Mouse (Mus musculus) small intestine, adult 2 months (tissue): ENCODE measurements at regions not wholly inside any gene's neighbourhood (a gene's known extent, or its start where the extent isn't known, plus 50 kb on each side); places are given as distances from the start of the nearest gene placed in this dataset.

Experiments
- H3K27ac ChIP-seq: fragments of 200-500 bp; 2 replicates; pipeline ENCODE4 v1.5.1; 2012; ENCODE audit warnings: low read depth, low read length, control low read depth, inconsistent platforms; ENCODE audit not compliant: insufficient read depth
- H3K27me3 ChIP-seq: fragments of 200-500 bp; 2 replicates; pipeline ENCODE4 v1.6.1; 2012; ENCODE audit warnings: mild to moderate bottlenecking, moderate library complexity, low read length, inconsistent platforms; ENCODE audit not compliant: control insufficient read depth, insufficient read depth
- H3K36me3 ChIP-seq: fragments of 200-500 bp; 2 replicates; pipeline ENCODE4 v1.6.1; 2012; ENCODE audit warnings: mild to moderate bottlenecking, low read length, control low read depth, inconsistent platforms; ENCODE audit not compliant: control insufficient read depth, insufficient read depth
- H3K4me1 ChIP-seq: fragments of 200-500 bp; 2 replicates; pipeline ENCODE4 v1.6.1; 2012; ENCODE audit warnings: low read length, inconsistent platforms, mixed read lengths; ENCODE audit not compliant: control insufficient read depth, insufficient read depth, insufficient read length
- H3K4me3 ChIP-seq: fragments of 200-500 bp; 2 replicates; pipeline ENCODE4 v1.5.1; 2012; ENCODE audit warnings: low read depth, mild to moderate bottlenecking, control low read depth, inconsistent platforms, low read length, moderate library complexity
- CTCF ChIP-seq: fragments of 200-500 bp; IDR thresholded peaks from 2 replicates; pipeline ENCODE4 v1.5.1; 2012; ENCODE audit warnings: low read depth, mild to moderate bottlenecking, control low read depth, inconsistent platforms, low read length, moderate library complexity, mixed read lengths; ENCODE audit not compliant: insufficient replicate concordance, insufficient read length; ENCODE audit errors: extremely low read depth
- POLR2A ChIP-seq: fragments of 200-500 bp; IDR thresholded peaks from 2 replicates; pipeline ENCODE4 v1.6.1; 2012; ENCODE audit warnings: low read depth, mild to moderate bottlenecking, control low read depth, inconsistent platforms, low read length, moderate library complexity
- WGBS: fragments of 180-500 bp; shearing (Covaris S2); methylation state at CpG from one replicate; pipeline ENCODE4 v1.1.7; 2018; 5-methylcytosine and 5-hydroxymethylcytosine counted together

DNA sequence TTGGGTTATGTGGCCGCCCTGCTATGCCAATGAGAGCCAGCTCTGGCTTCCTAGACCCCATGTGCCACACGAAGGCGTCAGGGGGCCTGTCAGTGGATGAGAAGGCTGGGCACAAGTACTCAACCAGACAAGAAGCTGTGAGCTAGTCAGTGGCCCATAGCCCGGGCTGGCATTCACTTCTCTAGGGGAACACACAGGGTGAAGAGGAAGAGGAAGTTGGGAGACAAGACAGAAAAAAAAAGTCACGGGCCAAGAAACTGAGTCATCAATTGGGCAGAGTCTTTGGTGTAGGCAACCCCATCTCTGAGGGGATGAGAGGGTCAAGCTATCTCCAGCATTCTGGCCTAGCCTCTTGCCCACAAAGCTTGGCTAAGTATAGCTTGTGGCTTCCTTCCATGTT, 93.8 kb upstream of the Rybp start:
- no peaks in the 10 kb centered on the region for H3K36me3 ChIP-seq
- TF ChIP-seq CTCF (no peak), POLR2A (no peak)
- no peaks in the 10 kb centered on the region for H3K27me3 ChIP-seq
- H3K4me1 ChIP-seq = no peaks in the 10 kb centered on the region; the same call in 1 of the 2 replicates
- no peak overlapping the region for H3K27ac ChIP-seq
- WGBS = 65% methylated on average over 5 of the region's 5 CpGs
- no peak overlapping the region for H3K4me3 ChIP-seq

DNA sequence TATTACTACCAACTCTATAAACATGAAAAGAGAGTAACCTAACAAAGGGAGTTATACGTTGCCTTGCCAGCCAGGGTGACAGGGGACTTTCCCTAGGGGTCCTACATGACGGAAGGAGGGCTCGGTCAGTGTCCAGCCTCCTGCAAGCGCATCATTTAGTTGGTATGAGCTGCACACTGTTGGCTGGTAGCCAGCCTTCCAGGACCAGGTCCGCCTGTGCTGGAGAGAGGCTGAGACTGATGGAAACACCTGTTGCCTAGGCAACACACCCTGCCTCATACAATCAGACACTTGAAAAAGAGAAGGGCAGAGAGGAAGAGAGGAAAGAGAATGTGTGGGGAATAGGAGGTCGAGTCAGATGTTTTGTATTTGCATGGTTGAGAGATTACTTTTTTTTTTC, 93.3 kb upstream of the Rybp start:
- H3K36me3 ChIP-seq = no peaks in the 10 kb centered on the region
- no peaks in the 10 kb centered on the region for H3K27me3 ChIP-seq
- no peak for TF ChIP-seq POLR2A
- no peak for TF ChIP-seq CTCF
- H3K27ac ChIP-seq = no peak overlapping the region
- 46% methylated on average over 6 of the region's 6 CpGs for WGBS
- H3K4me3 ChIP-seq = no peak overlapping the region
- H3K4me1 ChIP-seq = no peaks in the 10 kb centered on the region

DNA sequence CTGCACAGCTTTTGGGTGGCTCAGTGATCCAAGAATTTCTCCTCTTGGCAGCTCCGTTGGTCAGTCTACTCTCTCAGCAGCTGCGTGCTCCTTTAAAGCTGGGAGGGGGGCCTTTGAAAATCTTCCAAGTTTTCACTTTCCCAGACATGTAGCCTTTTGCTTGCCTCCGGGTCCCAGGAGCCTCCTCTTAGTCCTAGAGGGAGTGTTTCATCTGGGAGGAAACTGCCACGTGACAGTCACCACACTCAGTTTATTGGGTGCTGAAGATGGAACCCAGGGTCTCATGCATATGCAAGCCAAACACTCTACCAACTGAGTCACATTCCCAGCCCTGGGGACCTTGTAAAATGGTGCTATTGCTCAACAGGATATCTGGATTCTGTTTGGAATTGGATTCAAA, 92.5 kb upstream of the Rybp start:
- TF ChIP-seq POLR2A = no peak
- TF ChIP-seq CTCF = no peak
- Histone ChIP-seq H3K27ac (no peak overlapping the region), H3K36me3 (no peaks in the 10 kb centered on the region), H3K27me3 (no peaks in the 10 kb centered on the region), H3K4me3 (no peak overlapping the region), H3K4me1 (no peaks in the 10 kb centered on the region)
- 59% methylated on average over 4 of the region's 4 CpGs for WGBS

DNA sequence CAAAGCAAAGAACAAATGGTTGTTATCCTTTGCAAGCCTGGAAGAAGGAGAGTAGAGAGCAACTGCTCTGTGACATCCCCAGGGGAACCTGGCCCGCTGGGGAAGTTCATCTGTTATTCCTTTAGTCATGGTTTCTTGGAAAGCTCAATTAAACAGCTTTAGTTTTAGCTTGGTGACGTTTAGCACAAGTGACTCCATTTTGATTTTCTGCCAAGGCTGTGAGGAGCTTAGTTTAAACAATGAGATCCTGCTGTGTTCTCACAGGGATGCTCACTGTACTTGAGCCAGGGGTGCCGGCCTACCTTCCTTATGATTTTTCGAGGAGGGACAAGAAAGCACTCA, 91.2 kb upstream of the Rybp start:
- 62% methylated on average over 4 of the region's 4 CpGs for WGBS
- no peaks in the 10 kb centered on the region for H3K36me3 ChIP-seq
- no peak overlapping the region for H3K27ac ChIP-seq
- no peak overlapping the region for H3K4me3 ChIP-seq
- no peaks in the 10 kb centered on the region for H3K27me3 ChIP-seq
- no peaks in the 10 kb centered on the region for H3K4me1 ChIP-seq
- TF ChIP-seq POLR2A (no peak), CTCF (no peak)

DNA sequence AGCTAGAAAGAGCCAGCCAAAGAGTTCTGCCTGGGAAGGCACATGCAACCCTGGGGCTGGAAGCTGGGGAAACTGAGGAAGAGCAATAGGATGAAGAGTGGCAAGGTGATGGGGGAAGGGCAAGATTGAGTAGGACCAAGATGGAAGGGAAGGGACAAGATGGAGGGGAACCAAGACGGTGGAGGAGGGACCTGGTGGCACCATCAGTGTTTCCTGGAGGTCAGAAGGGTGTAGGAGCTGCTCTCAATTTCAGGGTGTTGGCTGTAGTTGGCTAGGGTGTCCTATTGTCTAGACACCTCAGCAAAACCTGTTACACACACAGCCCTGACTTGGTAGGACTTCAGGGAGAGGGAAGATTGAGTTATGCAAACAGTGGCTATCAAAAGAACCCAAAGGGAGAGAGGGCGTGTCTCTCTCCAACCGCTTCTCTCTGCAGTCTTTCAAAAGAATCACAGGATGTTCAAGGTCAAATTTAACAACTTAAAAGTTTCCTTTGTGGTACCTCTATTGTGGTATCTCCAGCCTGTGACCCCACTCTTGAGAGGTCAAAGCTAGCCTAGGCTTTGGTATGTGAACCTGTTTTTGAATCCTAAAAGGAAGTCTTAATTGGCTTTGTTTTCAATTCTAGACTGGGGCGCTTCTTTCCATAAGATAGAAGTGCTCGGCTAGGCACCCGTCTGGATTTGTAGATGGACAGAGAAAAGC, 90.7 kb upstream of the Rybp start:
- TF ChIP-seq POLR2A (no peak), CTCF (no peak)
- WGBS = 46% methylated on average over 6 of the region's 6 CpGs

DNA sequence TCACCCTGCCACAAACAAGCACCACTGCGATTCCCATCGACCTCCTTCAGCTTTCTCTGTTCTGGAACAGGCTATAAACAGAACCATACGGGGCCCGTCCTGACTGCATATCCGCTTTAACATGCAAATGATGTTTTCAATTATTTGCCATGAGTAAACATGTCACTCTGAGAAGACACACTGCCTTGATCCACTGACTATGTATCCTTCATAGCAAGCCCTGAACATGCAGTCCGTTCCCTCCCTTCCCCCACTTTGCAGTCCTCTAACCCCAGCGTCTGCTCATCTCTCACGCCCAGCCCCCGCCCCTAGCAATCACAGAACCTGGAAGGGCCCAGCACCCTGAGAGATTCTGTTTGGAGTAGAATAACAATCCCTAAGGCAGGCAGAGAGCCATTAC, 89.4 kb upstream of the Rybp start:
- Histone ChIP-seq H3K27ac (no peak overlapping the region), H3K36me3 (no peaks in the 10 kb centered on the region), H3K4me1 (no peaks in the 10 kb centered on the region), H3K27me3 (no peaks in the 10 kb centered on the region), H3K4me3 (no peak overlapping the region)
- WGBS = 48% methylated on average over 9 of the region's 9 CpGs
- TF ChIP-seq CTCF (no peak), POLR2A (no peak)

More for the DNA sequence above, 90.7 kb upstream of the Rybp start:
- Histone ChIP-seq H3K36me3 (no peaks in the 10 kb centered on the region), H3K27ac (no peak overlapping the region), H3K27me3 (no peaks in the 10 kb centered on the region), H3K4me1 (no peaks in the 10 kb centered on the region), H3K4me3 (no peak overlapping the region)

DNA sequence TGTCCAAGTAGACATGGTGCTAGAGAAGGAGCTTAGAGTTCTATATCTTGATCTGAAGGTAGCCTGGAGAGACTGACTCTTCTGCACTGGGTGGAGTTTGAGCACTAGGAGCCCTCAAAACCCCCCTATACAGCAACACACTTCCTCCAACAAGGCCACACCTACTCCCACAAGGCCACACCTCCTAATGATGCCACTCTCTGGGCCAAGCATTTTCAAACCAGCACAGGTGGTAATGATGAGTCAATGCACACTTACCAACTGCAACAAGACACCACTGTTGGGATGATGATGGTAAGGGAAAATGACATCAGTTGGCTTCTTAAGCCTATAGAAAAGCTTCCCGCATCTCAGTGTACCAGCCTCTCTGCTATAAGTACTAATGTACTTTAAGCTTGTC, 83.5 kb upstream of the Rybp start:
- H3K27ac ChIP-seq = no peak overlapping the region
- H3K27me3 ChIP-seq = no peaks in the 10 kb centered on the region
- H3K36me3 ChIP-seq = no peaks in the 10 kb centered on the region
- 94% methylated on average over 1 of the region's 1 CpGs for WGBS
- no peak for TF ChIP-seq CTCF
- TF ChIP-seq POLR2A = no peak
- no peaks in the 10 kb centered on the region; the same call in 1 of the 2 replicates for H3K4me1 ChIP-seq
- no peak overlapping the region for H3K4me3 ChIP-seq
